ENCODE assay signal across 8 mouse cellular contexts in genomic region chr4:134186268-134186667, GRCm38 (mm10). TPM values are rescaled to one million over a fixed set of nuclear protein-coding genes. Genes with fewer than 3 reads are reported as not detected.
DNase-seq lines count a peak whose midpoint lies in the region; ATAC-seq and TF ChIP-seq lines count a peak whose summit lies in the region.

No protein-coding gene starts in this region.

- H3K27me3 ChIP-seq in kidney, embryonic 16.5 days (ENCODE audit: insufficient read depth, low read length), result no peaks in the 10 kb centered on the region
- H3K27me3 ChIP-seq in hindbrain, embryonic 10.5 days (ENCODE audit: insufficient read depth, poor library complexity, severe bottlenecking), result no peaks in the 10 kb centered on the region
- no peaks in the 10 kb centered on the region for H3K27me3 ChIP-seq in midbrain, embryonic 12.5 days

- ATAC-seq in kidney, embryonic 16.5 days (ENCODE audit: low FRiP score, low TSS enrichment), result peak; percentile 5; the same call in 1 of the 2 replicates
- ATAC-seq in midbrain, embryonic 12.5 days (ENCODE audit: low FRiP score, low read depth), result no peak

- H3K27ac ChIP-seq in kidney, embryonic 16.5 days (ENCODE audit: low read length), result peak overlapping the region; percentile 39; the same call in 1 of the 2 replicates
- H3K27ac ChIP-seq in bone marrow, adult 2 months (ENCODE audit: control insufficient read depth, insufficient read depth, low read depth, low read length, poor library complexity), result peak overlapping the region; percentile 79
- peak overlapping the region; percentile 95 for H3K27ac ChIP-seq in hindbrain, embryonic 10.5 days
- peak overlapping the region; percentile 85 for H3K27ac ChIP-seq in midbrain, embryonic 12.5 days (replicated peaks)

- no peak for TF ChIP-seq POLR2A in bone marrow, adult 2 months (IDR thresholded peaks at IDR 0.05; ENCODE audit: borderline replicate concordance, control insufficient read depth, low read depth, low read length)

- 0% methylated on average over 22 of the region's 22 CpGs for WGBS in kidney, embryonic 16.5 days
- WGBS in bone marrow, adult 2 months, result 1% methylated on average over 22 of the region's 22 CpGs
- 2% methylated on average over 22 of the region's 22 CpGs for WGBS in hindbrain, embryonic 10.5 days
- under 1% methylated on average over 22 of the region's 22 CpGs for WGBS in midbrain, embryonic 12.5 days

- H3K9me3 ChIP-seq in kidney, embryonic 16.5 days (ENCODE audit: low read length), result no peaks in the 10 kb centered on the region
- no peaks in the 10 kb centered on the region for H3K9me3 ChIP-seq in hindbrain, embryonic 10.5 days
- no peaks in the 10 kb centered on the region for H3K9me3 ChIP-seq in midbrain, embryonic 12.5 days

- peak overlapping the region; percentile 81 for H3K4me2 ChIP-seq in kidney, embryonic 16.5 days (replicated peaks; ENCODE audit: low read depth, low read length)
- peak overlapping the region; percentile 89 for H3K4me2 ChIP-seq in midbrain, embryonic 12.5 days (replicated peaks)

- H3K36me3 ChIP-seq in kidney, embryonic 16.5 days (ENCODE audit: insufficient read depth, low read length), result no peaks in the 10 kb centered on the region
- peaks cover 7% of the 10 kb centered on the region for H3K36me3 ChIP-seq in hindbrain, embryonic 10.5 days
- no peaks in the 10 kb centered on the region for H3K36me3 ChIP-seq in midbrain, embryonic 12.5 days

- H3K4me1 ChIP-seq in kidney, embryonic 16.5 days (ENCODE audit: insufficient read depth, low read length), result peaks cover 9% of the 10 kb centered on the region
- no peaks in the 10 kb centered on the region for H3K4me1 ChIP-seq in bone marrow, adult 2 months (ENCODE audit: control insufficient read depth, insufficient read depth, low read length)
- H3K4me1 ChIP-seq in hindbrain, embryonic 10.5 days (replicated peaks), result peaks cover 13% of the 10 kb centered on the region
- H3K4me1 ChIP-seq in midbrain, embryonic 12.5 days, result peaks cover 10% of the 10 kb centered on the region

- no peak for DNase-seq in kidney, adult 18-20 months
- DNase-seq in hindbrain, embryonic 10.5 days (ENCODE audit: low spot score), result no peak
- no peak for DNase-seq in adrenal gland, postnatal 25 days
- no peak for DNase-seq in right cerebral cortex, postnatal 4 days
- no peak for DNase-seq in left cerebral cortex, adult 11 months (ENCODE audit: low spot score)

- TF ChIP-seq CTCF in bone marrow, adult 2 months (IDR thresholded peaks at IDR 0.05; ENCODE audit: control insufficient read depth, insufficient read depth, low read length), result no peak

- H3K9ac ChIP-seq in kidney, embryonic 16.5 days (replicated peaks; ENCODE audit: low read length), result peak overlapping the region; percentile 79
- peak overlapping the region; percentile 90 for H3K9ac ChIP-seq in midbrain, embryonic 12.5 days (replicated peaks)

- H3K4me3 ChIP-seq in kidney, embryonic 16.5 days (ENCODE audit: low read length), result peak overlapping the region; percentile 72
- peak overlapping the region; percentile 82 for H3K4me3 ChIP-seq in bone marrow, adult 2 months (replicated peaks; ENCODE audit: control insufficient read depth, low read depth, low read length)
- peak overlapping the region; percentile 83 for H3K4me3 ChIP-seq in hindbrain, embryonic 10.5 days
- H3K4me3 ChIP-seq in midbrain, embryonic 12.5 days, result peak overlapping the region; percentile 79

RNA-seq across cellular contexts. Expression of gene Cep85, which starts 0.6 kb away (rescaled TPM):
- polyA plus RNA-seq in kidney, embryonic 16.5 days (2015; fragmentation: Nextera tagmentation; extraction: Ambion mirVana), result 112 and 141 TPM in 2 replicates
- 16.4 and 22.7 TPM in 2 replicates for polyA plus RNA-seq in bone marrow, adult 2 months (2011; ENCODE audit: insufficient read depth, insufficient read length, low replicate concordance, missing spikeins)
- 30.1 and 35.1 TPM in 2 replicates for polyA plus RNA-seq in hindbrain, embryonic 10.5 days (2016; fragmentation: Nextera tagmentation; extraction: Ambion mirVana)
- 26.7 and 29.8 TPM in 2 replicates for polyA plus RNA-seq in midbrain, embryonic 12.5 days (2016; fragmentation: Nextera tagmentation; extraction: Ambion mirVana)
- total RNA-seq in adrenal gland, postnatal 25 days (2021), result 15.7 and 19.2 TPM in 2 replicates

RNA-seq across cellular contexts. Expression of gene Gm7534, which starts 16.5 kb away (rescaled TPM):
- polyA plus RNA-seq in kidney, embryonic 16.5 days (2015; fragmentation: Nextera tagmentation; extraction: Ambion mirVana), result 0.25 and 0.28 TPM in 2 replicates
- polyA plus RNA-seq in bone marrow, adult 2 months (2011; ENCODE audit: insufficient read depth, insufficient read length, low replicate concordance, missing spikeins), result not detected in 2 replicates
- polyA plus RNA-seq in hindbrain, embryonic 10.5 days (2016; fragmentation: Nextera tagmentation; extraction: Ambion mirVana), result not detected in 2 replicates
- not detected in 2 replicates for polyA plus RNA-seq in midbrain, embryonic 12.5 days (2016; fragmentation: Nextera tagmentation; extraction: Ambion mirVana)
- total RNA-seq in adrenal gland, postnatal 25 days (2021), result not detected in 2 replicates

RNA-seq across cellular contexts. Expression of gene Catsper4, which starts 40.9 kb away (rescaled TPM):
- polyA plus RNA-seq in kidney, embryonic 16.5 days (2015; fragmentation: Nextera tagmentation; extraction: Ambion mirVana), result 0.24 and 0.35 TPM in 2 replicates
- polyA plus RNA-seq in bone marrow, adult 2 months (2011; ENCODE audit: insufficient read depth, insufficient read length, low replicate concordance, missing spikeins), result not detected in 2 replicates
- polyA plus RNA-seq in hindbrain, embryonic 10.5 days (2016; fragmentation: Nextera tagmentation; extraction: Ambion mirVana), result not detected in 2 replicates
- not detected in 2 replicates for polyA plus RNA-seq in midbrain, embryonic 12.5 days (2016; fragmentation: Nextera tagmentation; extraction: Ambion mirVana)
- total RNA-seq in adrenal gland, postnatal 25 days (2021), result not detected in 2 replicates

RNA-seq across cellular contexts. Expression of gene Cnksr1, which starts 51.9 kb away (rescaled TPM):
- polyA plus RNA-seq in kidney, embryonic 16.5 days (2015; fragmentation: Nextera tagmentation; extraction: Ambion mirVana), result 9.6 and 10.9 TPM in 2 replicates
- polyA plus RNA-seq in bone marrow, adult 2 months (2011; ENCODE audit: insufficient read depth, insufficient read length, low replicate concordance, missing spikeins), result not detected in 2 replicates
- polyA plus RNA-seq in hindbrain, embryonic 10.5 days (2016; fragmentation: Nextera tagmentation; extraction: Ambion mirVana), result 0.89 and 1.2 TPM in 2 replicates
- polyA plus RNA-seq in midbrain, embryonic 12.5 days (2016; fragmentation: Nextera tagmentation; extraction: Ambion mirVana), result 0.26 and 0.46 TPM in 2 replicates
- 0.49 TPM in 1 of 2 replicates, not detected in the other for total RNA-seq in adrenal gland, postnatal 25 days (2021)

RNA-seq across cellular contexts. Expression of gene E130218I03Rik, which starts 57.2 kb away (rescaled TPM):
- 0.62 and 0.67 TPM in 2 replicates for polyA plus RNA-seq in kidney, embryonic 16.5 days (2015; fragmentation: Nextera tagmentation; extraction: Ambion mirVana)
- not detected in 2 replicates for polyA plus RNA-seq in bone marrow, adult 2 months (2011; ENCODE audit: insufficient read depth, insufficient read length, low replicate concordance, missing spikeins)
- polyA plus RNA-seq in hindbrain, embryonic 10.5 days (2016; fragmentation: Nextera tagmentation; extraction: Ambion mirVana), result 0.49 and 1.0 TPM in 2 replicates
- polyA plus RNA-seq in midbrain, embryonic 12.5 days (2016; fragmentation: Nextera tagmentation; extraction: Ambion mirVana), result 0.23 and 0.76 TPM in 2 replicates
- total RNA-seq in adrenal gland, postnatal 25 days (2021), result not detected in 2 replicates

Comparison
In these comparisons a context has a peak if more than half of its experiments do, and no peak if none do; other contexts are left out.
1. H3K27ac ChIP-seq: peak in every context shown above with its lines; median percentile 95 in hindbrain, embryonic 10.5 days; 85 in midbrain, embryonic 12.5 days; 79 in bone marrow, adult 2 months; 39 in kidney, embryonic 16.5 days.